Mouse (Mus musculus) heart, embryonic 12.5 days (tissue): ENCODE measurements around the gene Cspg5. TPM values are rescaled to one million over a fixed set of nuclear protein-coding genes. Genes with fewer than 3 reads are reported as not detected.

Source experiments
- ATAC-seq: fragments of 200-750 bp; cut with Nextera tagmentation; 2 replicates; pipeline ENCODE4 v1.8.0; 2017; ENCODE audit warnings: moderate TSS enrichment, moderate library complexity; ENCODE audit not compliant: insufficient number of reproducible peaks, low FRiP score
- H3K27ac ChIP-seq: fragments of 300-500 bp; sonication (generic); 2 replicates; pipeline ENCODE4 v1.5.1; 2016; ENCODE audit warnings: mild to moderate bottlenecking, moderate library complexity; ENCODE audit not compliant: poor library complexity, severe bottlenecking
- H3K27me3 ChIP-seq: fragments of 300-500 bp; sonication (generic); replicated peaks from 2 replicates; pipeline ENCODE4 v1.6.1; 2016; ENCODE audit warnings: mild to moderate bottlenecking, moderate library complexity
- H3K36me3 ChIP-seq: fragments of 300-500 bp; sonication (generic); 2 replicates; pipeline ENCODE4 v1.6.1; 2016; ENCODE audit warnings: mild to moderate bottlenecking, moderate library complexity
- H3K4me1 ChIP-seq: fragments of 300-500 bp; sonication (generic); replicated peaks from 2 replicates; pipeline ENCODE4 v1.6.1; 2016; ENCODE audit warnings: mild to moderate bottlenecking
- H3K4me2 ChIP-seq: fragments of 300-500 bp; sonication (generic); 2 replicates; pipeline ENCODE4 v1.6.1; 2016; ENCODE audit warnings: mild to moderate bottlenecking, moderate library complexity
- H3K4me3 ChIP-seq: fragments of 300-500 bp; sonication (generic); 2 replicates; pipeline ENCODE4 v1.5.1; 2016; ENCODE audit warnings: mild to moderate bottlenecking
- H3K9ac ChIP-seq: fragments of 300-500 bp; sonication (generic); 2 replicates; pipeline ENCODE4 v1.6.1; 2016; ENCODE audit warnings: mild to moderate bottlenecking, moderate library complexity
- H3K9me3 ChIP-seq: fragments of 300-500 bp; sonication (generic); replicated peaks from 2 replicates; pipeline ENCODE4 v1.6.1; 2016; ENCODE audit warnings: mild to moderate bottlenecking, moderate library complexity
- WGBS: fragments of 180-500 bp; shearing (Covaris S2); methylation state at CpG from one replicate; pipeline ENCODE4 v1.1.7; 2016; 5-methylcytosine and 5-hydroxymethylcytosine counted together
- polyA plus RNA-seq: library from polyadenylated mRNA; unstranded; fragments of >200 nt; fragmentation: Nextera tagmentation; extraction: Ambion mirVana; gene quantifications from 2 replicates; pipeline ENCODE4 v1.2.1, GENCODE M21; 2016

Cspg5 gene
- polyA plus RNA-seq, 1 experiment from 2014 or later, result 1.9 TPM

GRCm38 (mm10) chr9:110255407-110256019 is 11.9 kb downstream of the Cspg5 start:
- Histone ChIP-seq H3K27ac (no peak overlapping the region), H3K4me2 (no peak overlapping the region), H3K4me1 (no peaks in the 10 kb centered on the region), H3K4me3 (no peak overlapping the region), H3K27me3 (no peaks in the 10 kb centered on the region), H3K9me3 (no peaks in the 10 kb centered on the region; the same call in 1 of the 2 replicates), H3K9ac (no peak overlapping the region), H3K36me3 (no peaks in the 10 kb centered on the region)
- no peak for ATAC-seq
- 80% methylated on average over 15 of the region's 15 CpGs for WGBS

GRCm38 (mm10) chr9:110258646-110259045 is 15.1 kb downstream of the Cspg5 start:
- Histone ChIP-seq H3K4me3 (no peak overlapping the region), H3K4me2 (no peak overlapping the region), H3K27ac (no peak overlapping the region), H3K4me1 (no peaks in the 10 kb centered on the region), H3K9ac (no peak overlapping the region), H3K9me3 (no peaks in the 10 kb centered on the region; the same call in 1 of the 2 replicates), H3K36me3 (no peaks in the 10 kb centered on the region), H3K27me3 (0 out of 2 replicates have a peak, but pooled peaks cover 5% of the 10 kb centered on the region)
- WGBS, result 74% methylated on average over 6 of the region's 6 CpGs
- ATAC-seq, result no peak

- no peaks in the 10 kb centered on the region for H3K36me3 ChIP-seq
- WGBS, result 72% methylated on average over 3 of the region's 3 CpGs
Measured at GRCm38 (mm10) chr9:110259118-110259517, 15.5 kb downstream of the Cspg5 start.

GRCm38 (mm10) chr9:110263181-110263580 is 19.6 kb downstream of the Cspg5 start:
- no peak overlapping the region for H3K4me2 ChIP-seq
- no peaks in the 10 kb centered on the region for H3K4me1 ChIP-seq
- 0 out of 2 replicates have a peak, but pooled peaks cover 5% of the 10 kb centered on the region for H3K27me3 ChIP-seq
- H3K9me3 ChIP-seq, result no peaks in the 10 kb centered on the region; the same call in 1 of the 2 replicates
- WGBS, result 88% methylated on average over 8 of the region's 8 CpGs
- H3K27ac ChIP-seq, result no peak overlapping the region
- no peak for ATAC-seq
- H3K4me3 ChIP-seq, result no peak overlapping the region
- H3K9ac ChIP-seq, result no peak overlapping the region
- H3K36me3 ChIP-seq, result no peaks in the 10 kb centered on the region

More at GRCm38 (mm10) chr9:110259118-110259517, 15.5 kb downstream of the Cspg5 start:
- no peak for ATAC-seq
- Histone ChIP-seq H3K27me3 (0 out of 2 replicates have a peak, but pooled peaks cover 5% of the 10 kb centered on the region), H3K9me3 (no peaks in the 10 kb centered on the region; the same call in 1 of the 2 replicates), H3K9ac (no peak overlapping the region), H3K4me2 (no peak overlapping the region), H3K27ac (no peak overlapping the region), H3K4me3 (no peak overlapping the region), H3K4me1 (no peaks in the 10 kb centered on the region)

GRCm38 (mm10) chr9:110264991-110265390 is 21.4 kb downstream of the Cspg5 start:
- Histone ChIP-seq H3K4me3 (no peak overlapping the region), H3K4me1 (no peaks in the 10 kb centered on the region), H3K9me3 (no peaks in the 10 kb centered on the region; the same call in 1 of the 2 replicates), H3K36me3 (no peaks in the 10 kb centered on the region), H3K9ac (no peak overlapping the region), H3K4me2 (no peak overlapping the region), H3K27ac (no peak overlapping the region), H3K27me3 (0 out of 2 replicates have a peak, but pooled peaks cover 5% of the 10 kb centered on the region)
- no peak for ATAC-seq
- 83% methylated on average over 9 of the region's 9 CpGs for WGBS

GRCm38 (mm10) chr9:110268416-110268815 is 24.8 kb downstream of the Cspg5 start:
- Histone ChIP-seq H3K9ac (no peak overlapping the region), H3K4me3 (no peak overlapping the region), H3K9me3 (no peaks in the 10 kb centered on the region), H3K27ac (no peak overlapping the region), H3K4me1 (no peaks in the 10 kb centered on the region), H3K4me2 (no peak overlapping the region), H3K36me3 (no peaks in the 10 kb centered on the region), H3K27me3 (no peaks in the 10 kb centered on the region)
- 87% methylated on average over 10 of the region's 10 CpGs for WGBS
- no peak for ATAC-seq

GRCm38 (mm10) chr9:110272330-110272729 is 28.7 kb downstream of the Cspg5 start:
- ATAC-seq, result no peak
- no peaks in the 10 kb centered on the region for H3K27me3 ChIP-seq
- no peak overlapping the region for H3K27ac ChIP-seq
- H3K4me3 ChIP-seq, result no peak overlapping the region
- 76% methylated on average over 3 of the region's 3 CpGs for WGBS
- no peaks in the 10 kb centered on the region for H3K4me1 ChIP-seq
- H3K9me3 ChIP-seq, result no peaks in the 10 kb centered on the region
- H3K36me3 ChIP-seq, result no peaks in the 10 kb centered on the region
- no peak overlapping the region for H3K4me2 ChIP-seq
- H3K9ac ChIP-seq, result no peak overlapping the region

GRCm38 (mm10) chr9:110273507-110273906 is 29.9 kb downstream of the Cspg5 start:
- 68% methylated on average over 4 of the region's 4 CpGs for WGBS
- Histone ChIP-seq H3K36me3 (no peaks in the 10 kb centered on the region), H3K9me3 (no peaks in the 10 kb centered on the region), H3K27ac (no peak overlapping the region), H3K4me3 (no peak overlapping the region), H3K4me2 (no peak overlapping the region), H3K4me1 (no peaks in the 10 kb centered on the region), H3K27me3 (no peaks in the 10 kb centered on the region), H3K9ac (no peak overlapping the region)
- ATAC-seq, result no peak

- no peak for ATAC-seq
- WGBS, result 65% methylated on average over 5 of the region's 5 CpGs
- Histone ChIP-seq H3K4me3 (no peak overlapping the region), H3K27ac (no peak overlapping the region), H3K4me2 (no peak overlapping the region), H3K36me3 (no peaks in the 10 kb centered on the region), H3K9ac (no peak overlapping the region), H3K4me1 (no peaks in the 10 kb centered on the region), H3K9me3 (no peaks in the 10 kb centered on the region), H3K27me3 (no peaks in the 10 kb centered on the region)
Measured at GRCm38 (mm10) chr9:110275882-110276281, 32.3 kb downstream of the Cspg5 start.

- no peaks in the 10 kb centered on the region for H3K27me3 ChIP-seq
- no peak overlapping the region for H3K27ac ChIP-seq
- H3K9ac ChIP-seq, result no peak overlapping the region
- no peak overlapping the region for H3K4me2 ChIP-seq
- H3K4me3 ChIP-seq, result no peak overlapping the region
- 44% methylated on average over 8 of the region's 8 CpGs for WGBS
- H3K4me1 ChIP-seq, result no peaks in the 10 kb centered on the region
- no peaks in the 10 kb centered on the region for H3K9me3 ChIP-seq
- H3K36me3 ChIP-seq, result no peaks in the 10 kb centered on the region
- no peak for ATAC-seq
Measured at GRCm38 (mm10) chr9:110277431-110277881, 33.9 kb downstream of the Cspg5 start.

- no peak overlapping the region for H3K27ac ChIP-seq
- no peaks in the 10 kb centered on the region for H3K4me1 ChIP-seq
- H3K4me3 ChIP-seq, result no peak overlapping the region
- WGBS, result 89% methylated on average over 10 of the region's 10 CpGs
- H3K4me2 ChIP-seq, result no peak overlapping the region
- H3K9ac ChIP-seq, result no peak overlapping the region
- no peaks in the 10 kb centered on the region for H3K9me3 ChIP-seq
- no peak for ATAC-seq
- no peaks in the 10 kb centered on the region for H3K27me3 ChIP-seq
- H3K36me3 ChIP-seq, result no peaks in the 10 kb centered on the region
Measured at GRCm38 (mm10) chr9:110284075-110284697, 40.6 kb downstream of the Cspg5 start.
